Mouse (Mus musculus): ENCODE results near the gene Basp1. TPM values are rescaled to one million over a fixed set of nuclear protein-coding genes. Genes with fewer than 3 reads are reported as not detected.

Basp1 gene
- polyA plus RNA-seq, 1 experiment from 2014 or later = 146 TPM

- Histone ChIP-seq H3K9me3 (no peaks in the 10 kb centered on the region), H3K4me3 (no peak overlapping the region), H3K9ac (no peak overlapping the region), H3K4me2 (replicated peaks) (no peak overlapping the region), H3K27ac (no peak overlapping the region), H3K4me1 (peaks cover 15% of the 10 kb centered on the region), H3K36me3 (no peaks in the 10 kb centered on the region), H3K27me3 (0 out of 2 replicates have a peak, but pooled peaks cover 5% of the 10 kb centered on the region)
- 71% methylated on average over 10 of the region's 10 CpGs for WGBS
- no peak for ATAC-seq (ENCODE audit: insufficient number of reproducible peaks, insufficient read depth, low FRiP score, low TSS enrichment)
These were observed 30.6 kb upstream of the Basp1 start for GRCm38 (mm10) chr15:25444208-25444607.

- Histone ChIP-seq H3K4me3 (no peak overlapping the region), H3K27me3 (0 out of 2 replicates have a peak, but pooled peaks cover 5% of the 10 kb centered on the region), H3K36me3 (no peaks in the 10 kb centered on the region), H3K9me3 (no peaks in the 10 kb centered on the region), H3K4me2 (replicated peaks) (no peak overlapping the region), H3K4me1 (peaks cover 15% of the 10 kb centered on the region), H3K27ac (no peak overlapping the region), H3K9ac (no peak overlapping the region)
- 84% methylated on average over 8 of the region's 8 CpGs for WGBS
- ATAC-seq (ENCODE audit: insufficient number of reproducible peaks, insufficient read depth, low FRiP score, low TSS enrichment) = no peak
These were observed 29.7 kb upstream of the Basp1 start for GRCm38 (mm10) chr15:25443140-25443790.

DNA sequence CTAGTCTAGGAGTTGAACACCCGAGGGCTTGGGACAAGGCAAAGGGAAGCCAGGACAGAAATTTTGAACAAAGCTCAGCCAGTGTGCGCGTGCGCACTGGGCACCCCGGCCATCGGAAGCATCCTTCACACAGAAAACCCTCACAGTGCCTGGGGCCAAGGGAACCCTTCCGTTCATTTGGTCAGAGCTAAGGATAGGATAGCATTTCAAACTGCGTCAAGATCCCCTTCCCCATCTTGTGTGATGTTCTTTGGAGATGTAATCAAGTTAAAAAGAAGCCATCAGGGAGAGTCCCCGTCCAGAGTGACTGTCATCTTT lies 28.3 kb upstream of the Basp1 start:
- Histone ChIP-seq H3K27ac (no peak overlapping the region), H3K4me2 (replicated peaks) (no peak overlapping the region)

DNA sequence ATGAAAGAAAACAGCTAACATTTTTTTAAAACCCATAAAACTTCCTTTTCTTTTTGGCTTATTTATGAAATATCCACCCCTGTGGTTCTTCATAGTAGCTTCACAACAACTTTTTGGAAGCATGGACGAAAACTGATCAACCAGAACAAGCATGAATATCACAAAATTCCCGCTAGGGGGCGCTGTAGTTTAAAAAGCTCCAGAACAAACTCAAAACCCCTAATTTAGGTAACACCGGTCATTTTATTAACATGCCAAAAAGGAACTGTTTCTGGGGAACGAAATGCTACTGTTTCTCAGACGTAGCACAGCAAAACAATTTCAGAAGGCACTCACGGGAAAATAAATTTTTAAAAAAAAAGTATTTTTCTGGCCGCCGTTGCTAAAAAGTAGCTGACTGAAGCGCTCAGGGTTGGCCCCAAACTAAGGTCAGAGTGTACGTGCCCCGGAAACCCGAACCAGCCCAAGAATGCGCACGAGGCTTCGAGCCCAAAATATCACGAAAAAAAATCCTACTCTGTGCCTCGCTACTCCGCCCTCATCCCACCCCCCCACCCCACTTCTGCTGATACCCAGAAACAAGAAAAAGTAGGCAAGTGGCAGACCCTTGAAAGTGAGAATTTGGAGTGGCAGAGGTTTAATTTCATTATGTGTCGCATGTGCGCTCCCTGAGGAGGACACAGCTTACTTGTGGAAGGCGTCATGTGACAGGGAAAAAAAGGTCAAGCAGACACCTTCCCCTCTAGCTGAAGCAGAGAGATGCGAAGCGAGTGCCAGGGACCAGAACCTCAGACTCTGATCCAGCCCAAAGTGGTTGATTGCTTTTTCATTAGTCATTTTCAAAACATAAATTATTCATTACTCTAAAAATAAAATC lies 27.7 kb upstream of the Basp1 start:
- H3K4me3 ChIP-seq = no peak overlapping the region
- H3K36me3 ChIP-seq = no peaks in the 10 kb centered on the region
- no peaks in the 10 kb centered on the region for H3K9me3 ChIP-seq
- H3K4me2 ChIP-seq (replicated peaks) = peak overlapping the region; percentile 48
- H3K27me3 ChIP-seq = 0 out of 2 replicates have a peak, but pooled peaks cover 5% of the 10 kb centered on the region
- no peak overlapping the region for H3K9ac ChIP-seq
- H3K4me1 ChIP-seq = peaks cover 10% of the 10 kb centered on the region
- 5% methylated on average over 24 of the region's 24 CpGs for WGBS
- no peak overlapping the region for H3K27ac ChIP-seq
- no peak for ATAC-seq (ENCODE audit: insufficient number of reproducible peaks, insufficient read depth, low FRiP score, low TSS enrichment)

More for the DNA sequence above, 28.3 kb upstream of the Basp1 start:
- H3K9me3 ChIP-seq = no peaks in the 10 kb centered on the region
- no peaks in the 10 kb centered on the region for H3K36me3 ChIP-seq
- ATAC-seq (ENCODE audit: insufficient number of reproducible peaks, insufficient read depth, low FRiP score, low TSS enrichment) = no peak
- WGBS = 47% methylated on average over 9 of the region's 9 CpGs
- H3K4me3 ChIP-seq = no peak overlapping the region
- H3K4me1 ChIP-seq = peaks cover 14% of the 10 kb centered on the region
- 0 out of 2 replicates have a peak, but pooled peaks cover 5% of the 10 kb centered on the region for H3K27me3 ChIP-seq
- no peak overlapping the region for H3K9ac ChIP-seq

DNA sequence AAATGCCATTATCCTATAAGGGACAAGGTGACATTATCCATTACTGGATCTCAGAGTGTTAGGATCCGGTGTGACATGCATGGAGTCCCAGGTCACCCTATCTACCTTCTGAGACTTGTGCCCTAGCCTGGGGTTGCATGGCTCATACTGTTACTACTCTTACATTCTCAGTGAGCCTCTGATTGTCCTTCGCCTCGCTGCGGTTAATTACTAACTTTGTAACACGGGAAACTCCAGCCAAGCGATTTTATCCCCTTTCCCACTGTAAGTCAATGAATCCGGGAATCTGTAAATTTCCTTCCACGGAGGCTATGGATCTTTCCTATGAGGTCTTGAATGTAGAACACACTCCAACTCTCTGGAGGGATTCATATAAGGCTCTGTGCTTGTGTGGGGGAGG lies 26.8 kb upstream of the Basp1 start:
- Histone ChIP-seq H3K27ac (no peak overlapping the region), H3K9ac (no peak overlapping the region), H3K9me3 (no peaks in the 10 kb centered on the region), H3K4me1 (peaks cover 2% of the 10 kb centered on the region; the same call in 1 of the 2 replicates), H3K4me2 (replicated peaks) (no peak overlapping the region), H3K27me3 (0 out of 2 replicates have a peak, but pooled peaks cover 5% of the 10 kb centered on the region), H3K4me3 (no peak overlapping the region), H3K36me3 (no peaks in the 10 kb centered on the region)
- 80% methylated on average over 8 of the region's 8 CpGs for WGBS
- ATAC-seq (ENCODE audit: insufficient number of reproducible peaks, insufficient read depth, low FRiP score, low TSS enrichment) = no peak

DNA sequence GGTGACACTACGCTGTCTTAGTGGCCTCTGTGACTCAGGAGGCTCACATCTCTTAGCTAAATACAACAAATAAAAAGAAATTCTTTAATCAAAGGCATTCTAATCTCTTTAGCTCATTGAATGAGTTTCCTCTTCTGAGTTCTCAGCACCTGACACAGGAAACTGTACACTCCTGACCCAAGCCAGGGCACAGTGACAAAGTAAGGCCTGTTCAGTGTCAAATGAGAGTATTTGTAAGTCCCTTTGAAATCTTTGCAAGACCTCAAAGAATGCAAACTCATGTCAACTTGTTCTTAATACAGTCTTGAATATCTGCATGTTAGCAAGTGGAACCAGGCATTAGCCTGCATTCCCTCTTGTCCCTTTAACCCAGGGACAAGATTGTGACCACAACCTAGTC lies 18.8 kb upstream of the Basp1 start:
- no peak for ATAC-seq (ENCODE audit: insufficient number of reproducible peaks, insufficient read depth, low FRiP score, low TSS enrichment)
- Histone ChIP-seq H3K36me3 (no peaks in the 10 kb centered on the region), H3K4me1 (no peaks in the 10 kb centered on the region), H3K4me2 (replicated peaks) (no peak overlapping the region), H3K27me3 (no peaks in the 10 kb centered on the region), H3K9me3 (no peaks in the 10 kb centered on the region), H3K9ac (no peak overlapping the region), H3K4me3 (no peak overlapping the region), H3K27ac (no peak overlapping the region)
- 58% methylated on average over 1 of the region's 1 CpGs for WGBS

DNA sequence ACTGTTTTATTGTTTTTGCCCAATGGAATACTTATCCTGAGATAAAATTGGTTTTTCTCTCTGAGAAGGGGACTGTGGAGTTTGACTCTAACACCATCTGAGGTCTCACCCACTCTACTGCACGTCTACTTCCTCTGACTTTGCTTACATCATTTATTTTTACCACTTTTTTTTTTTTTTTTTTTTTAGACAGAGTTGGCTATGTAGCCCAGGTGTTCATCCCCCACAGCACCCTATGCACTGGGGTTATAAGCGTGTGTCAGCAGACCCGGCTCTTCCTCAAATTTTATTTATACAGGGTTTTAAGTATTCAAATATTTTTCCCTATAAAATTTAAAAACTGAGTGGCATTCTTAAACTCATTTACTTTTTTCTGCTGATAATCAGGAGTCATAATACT lies 16.6 kb upstream of the Basp1 start:
- ATAC-seq (ENCODE audit: insufficient number of reproducible peaks, insufficient read depth, low FRiP score, low TSS enrichment) = no peak
- 74% methylated on average over 3 of the region's 3 CpGs for WGBS
- no peak overlapping the region for H3K27ac ChIP-seq
- no peaks in the 10 kb centered on the region for H3K4me1 ChIP-seq
- H3K9me3 ChIP-seq = no peaks in the 10 kb centered on the region
- no peak overlapping the region for H3K4me3 ChIP-seq
- no peaks in the 10 kb centered on the region for H3K36me3 ChIP-seq
- no peaks in the 10 kb centered on the region for H3K27me3 ChIP-seq
- no peak overlapping the region for H3K4me2 ChIP-seq (replicated peaks)
- no peak overlapping the region for H3K9ac ChIP-seq

GRCm38 (mm10) chr15:25429007-25429406 lies 15.4 kb upstream of the Basp1 start:
- H3K27me3 ChIP-seq = no peaks in the 10 kb centered on the region
- no peak overlapping the region for H3K4me3 ChIP-seq
- H3K4me1 ChIP-seq = no peaks in the 10 kb centered on the region
- H3K27ac ChIP-seq = no peak overlapping the region
- H3K4me2 ChIP-seq (replicated peaks) = no peak overlapping the region
- no peak for ATAC-seq (ENCODE audit: insufficient number of reproducible peaks, insufficient read depth, low FRiP score, low TSS enrichment)
- no peak overlapping the region for H3K9ac ChIP-seq
- 72% methylated on average over 7 of the region's 7 CpGs for WGBS
- no peaks in the 10 kb centered on the region for H3K36me3 ChIP-seq
- no peaks in the 10 kb centered on the region for H3K9me3 ChIP-seq

- Histone ChIP-seq H3K4me3 (no peak overlapping the region), H3K27ac (no peak overlapping the region), H3K4me1 (no peaks in the 10 kb centered on the region), H3K4me2 (replicated peaks) (no peak overlapping the region), H3K9ac (no peak overlapping the region), H3K36me3 (no peaks in the 10 kb centered on the region), H3K27me3 (no peaks in the 10 kb centered on the region), H3K9me3 (no peaks in the 10 kb centered on the region)
- 41% methylated on average over 7 of the region's 7 CpGs for whole genome bisulfite sequencing
- ATAC-seq (ENCODE audit: insufficient number of reproducible peaks, insufficient read depth, low FRiP score, low TSS enrichment) = no peak
These were observed 15.0 kb upstream of the Basp1 start for GRCm38 (mm10) chr15:25428551-25428950.

GRCm38 (mm10) chr15:25420266-25420665 lies 6.7 kb upstream of the Basp1 start:
- 92% methylated on average over 9 of the region's 9 CpGs for WGBS
- H3K9ac ChIP-seq = no peak overlapping the region
- no peak overlapping the region for H3K4me2 ChIP-seq (replicated peaks)

DNA sequence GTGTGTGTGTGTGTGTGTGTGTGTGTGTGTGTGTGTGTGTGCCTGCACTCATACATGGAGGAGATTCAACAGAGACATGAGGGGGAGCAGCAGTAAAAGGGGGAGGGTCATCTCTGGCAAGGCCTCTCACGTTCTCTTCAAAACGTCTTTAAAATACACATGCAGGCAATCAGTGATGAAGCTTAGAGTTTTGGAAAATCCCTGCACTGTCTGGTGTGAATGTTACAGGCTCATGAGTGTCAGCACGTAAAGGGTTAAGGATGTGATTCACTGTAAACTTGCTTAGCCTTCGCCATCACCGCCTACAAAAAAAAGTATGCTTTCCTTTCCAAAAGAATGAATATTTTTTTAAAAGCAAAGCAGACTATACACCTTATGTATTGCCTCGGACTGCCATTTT lies 2.8 kb upstream of the Basp1 start:
- Histone ChIP-seq H3K36me3 (no peaks in the 10 kb centered on the region), H3K9me3 (no peaks in the 10 kb centered on the region), H3K27me3 (no peaks in the 10 kb centered on the region), H3K4me1 (no peaks in the 10 kb centered on the region; the same call in 1 of the 2 replicates), H3K4me3 (no peak overlapping the region), H3K27ac (no peak overlapping the region), H3K4me2 (replicated peaks) (peak overlapping the region; percentile 26), H3K9ac (no peak overlapping the region)
- ATAC-seq (ENCODE audit: insufficient number of reproducible peaks, insufficient read depth, low FRiP score, low TSS enrichment) = no peak
- 49% methylated on average over 6 of the region's 6 CpGs for WGBS

More at GRCm38 (mm10) chr15:25420266-25420665, 6.7 kb upstream of the Basp1 start:
- Histone ChIP-seq H3K4me3 (no peak overlapping the region), H3K4me1 (no peaks in the 10 kb centered on the region; the same call in 1 of the 2 replicates), H3K27me3 (no peaks in the 10 kb centered on the region), H3K27ac (no peak overlapping the region), H3K9me3 (no peaks in the 10 kb centered on the region), H3K36me3 (no peaks in the 10 kb centered on the region)
- ATAC-seq (ENCODE audit: insufficient number of reproducible peaks, insufficient read depth, low FRiP score, low TSS enrichment) = no peak

DNA sequence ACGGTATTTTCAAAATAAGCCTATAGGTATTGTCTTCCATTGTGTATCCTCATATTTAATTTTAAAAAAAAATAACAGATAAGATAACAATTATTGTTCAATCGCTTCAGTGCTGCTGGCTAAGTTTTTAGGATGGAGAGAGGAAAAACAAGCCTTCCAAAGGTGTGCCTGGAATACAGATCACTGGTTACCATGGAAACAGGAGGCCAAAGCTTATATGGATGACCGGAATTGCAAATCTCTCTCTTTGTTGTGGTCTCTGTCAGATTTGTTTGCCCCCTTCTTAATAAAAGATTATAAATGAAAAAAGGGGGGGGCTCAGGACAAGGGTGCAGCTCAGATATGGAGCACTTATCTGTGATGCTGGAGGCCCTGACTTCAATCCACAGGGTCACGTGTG lies 2.4 kb upstream of the Basp1 start:
- peak overlapping the region; percentile 26 for H3K4me2 ChIP-seq (replicated peaks)
- no peaks in the 10 kb centered on the region for H3K9me3 ChIP-seq
- H3K4me3 ChIP-seq = no peak overlapping the region
- ATAC-seq (ENCODE audit: insufficient number of reproducible peaks, insufficient read depth, low FRiP score, low TSS enrichment) = no peak
- no peak overlapping the region for H3K9ac ChIP-seq
- WGBS = 71% methylated on average over 4 of the region's 4 CpGs
- no peaks in the 10 kb centered on the region for H3K36me3 ChIP-seq
- no peak overlapping the region for H3K27ac ChIP-seq
- no peaks in the 10 kb centered on the region for H3K27me3 ChIP-seq
- H3K4me1 ChIP-seq = peaks cover 4% of the 10 kb centered on the region; the same call in 1 of the 2 replicates

Data from embryonic facial prominence, embryonic 12.5 days (tissue).